ENCODE assay signal across 8 mouse cellular contexts in the genomic region with DNA sequence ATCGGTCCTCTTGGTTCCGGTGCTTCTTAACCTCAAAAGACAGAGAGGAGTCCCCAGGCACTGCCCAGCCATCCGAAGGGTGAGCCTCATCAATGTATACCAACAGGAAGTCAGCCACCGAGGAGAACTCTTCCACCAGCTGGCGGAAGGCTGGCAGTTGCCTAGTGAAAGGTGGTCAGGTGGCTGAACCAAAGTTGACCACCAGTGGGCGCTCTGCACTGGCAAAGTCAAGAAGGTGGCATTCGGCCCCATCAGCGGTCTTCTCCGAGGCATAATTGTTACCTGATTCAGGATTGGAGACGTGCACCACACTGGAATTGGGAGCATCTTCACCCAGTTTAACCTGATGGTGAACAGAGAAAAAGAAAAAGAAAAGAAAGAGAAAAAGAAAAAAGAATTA. TPM values are rescaled to one million over a fixed set of nuclear protein-coding genes. Genes with fewer than 3 reads are reported as not detected.
DNase-seq lines count a peak whose midpoint lies in the region; ATAC-seq and TF ChIP-seq lines count a peak whose summit lies in the region.

No protein-coding gene starts in this region.

- H3K27me3 ChIP-seq in midbrain, embryonic 12.5 days: no peaks in the 10 kb centered on the region
- no peaks in the 10 kb centered on the region for H3K27me3 ChIP-seq in midbrain, embryonic 13.5 days
- no peaks in the 10 kb centered on the region for H3K27me3 ChIP-seq in kidney, adult 2 months (replicated peaks; ENCODE audit: control insufficient read depth, insufficient read depth, low read length)

- TF ChIP-seq CTCF in kidney, adult 2 months (conservative IDR thresholded peaks at IDR 0.05; ENCODE audit: insufficient read depth, insufficient read length, low read depth, low read length): peak; percentile 69

- no peaks in the 10 kb centered on the region for H3K36me3 ChIP-seq in midbrain, embryonic 12.5 days
- H3K36me3 ChIP-seq in midbrain, embryonic 13.5 days: no peaks in the 10 kb centered on the region
- no peaks in the 10 kb centered on the region for H3K36me3 ChIP-seq in kidney, adult 2 months (ENCODE audit: control insufficient read depth, insufficient read depth, low read length)

- no peak overlapping the region for H3K27ac ChIP-seq in midbrain, embryonic 12.5 days (replicated peaks)
- H3K27ac ChIP-seq in midbrain, embryonic 13.5 days: no peak overlapping the region
- no peak overlapping the region for H3K27ac ChIP-seq in kidney, adult 2 months (ENCODE audit: insufficient read depth, low read depth, low read length)

- no peaks in the 10 kb centered on the region for H3K4me1 ChIP-seq in midbrain, embryonic 12.5 days
- 0 out of 2 replicates have a peak, but pooled peaks cover 4% of the 10 kb centered on the region for H3K4me1 ChIP-seq in midbrain, embryonic 13.5 days (replicated peaks)
- no peaks in the 10 kb centered on the region for H3K4me1 ChIP-seq in kidney, adult 2 months (ENCODE audit: control insufficient read depth, insufficient read depth, low read length)

- peak; percentile 78 for DNase-seq in adrenal gland, postnatal 14 days
- DNase-seq in embryo, embryonic 11.5 days (ENCODE audit: low read depth, low spot score): peak; percentile 17
- DNase-seq in kidney, adult 2 months: peak; percentile 42
- peak; percentile 19 to 24 for DNase-seq in lung, adult 18-20 months
- peak; percentile 59 for DNase-seq in right cerebral cortex, postnatal 4 days
- peak; percentile 21 for DNase-seq in yolk sac, embryonic 10.5 days (ENCODE audit: low spot score)

- WGBS in midbrain, embryonic 12.5 days: 54% methylated on average over 10 of the region's 10 CpGs
- WGBS in midbrain, embryonic 13.5 days: 52% methylated on average over 10 of the region's 10 CpGs
- 41% methylated on average over 10 of the region's 10 CpGs for WGBS in kidney, adult 2 months

- no peak overlapping the region for H3K4me2 ChIP-seq in midbrain, embryonic 12.5 days (replicated peaks)
- H3K4me2 ChIP-seq in midbrain, embryonic 13.5 days (replicated peaks): no peak overlapping the region

- H3K9ac ChIP-seq in midbrain, embryonic 12.5 days (replicated peaks): no peak overlapping the region
- H3K9ac ChIP-seq in midbrain, embryonic 13.5 days (replicated peaks): no peak overlapping the region

- no peaks in the 10 kb centered on the region for H3K9me3 ChIP-seq in midbrain, embryonic 12.5 days
- H3K9me3 ChIP-seq in midbrain, embryonic 13.5 days: no peaks in the 10 kb centered on the region

- H3K4me3 ChIP-seq in midbrain, embryonic 12.5 days: no peak overlapping the region
- no peak overlapping the region for H3K4me3 ChIP-seq in midbrain, embryonic 13.5 days (replicated peaks)
- no peak overlapping the region for H3K4me3 ChIP-seq in kidney, adult 2 months (ENCODE audit: insufficient read depth, low read depth, low read length)

- no peak for TF ChIP-seq POLR2A in kidney, adult 2 months (IDR thresholded peaks at IDR 0.05; ENCODE audit: low read depth, low read length)

- ATAC-seq in midbrain, embryonic 12.5 days (ENCODE audit: low FRiP score, low read depth): 0 out of 2 replicates have a peak, but pooled peaks have one; percentile 21
- ATAC-seq in midbrain, embryonic 13.5 days: no peak

RNA-seq across cellular contexts. Expression of a gene that starts 8.6 kb away (rescaled TPM):
- 0.16 and 0.22 TPM in 2 replicates for polyA plus RNA-seq in midbrain, embryonic 12.5 days (2016; fragmentation: Nextera tagmentation; extraction: Ambion mirVana)
- polyA plus RNA-seq in midbrain, embryonic 13.5 days (2015; fragmentation: Nextera tagmentation; extraction: Ambion mirVana): 0.09 TPM in 1 of 2 replicates, not detected in the other
- 32.9 and 43.6 TPM in 2 replicates for total RNA-seq in adrenal gland, postnatal 14 days (2021)
- 0.38 and 0.58 TPM in 2 replicates for polyA plus RNA-seq in kidney, adult 2 months (2012; rRNA removed)

Comparison
In these comparisons a context has a peak if more than half of its experiments do, and no peak if none do; other contexts are left out.
1. DNase-seq: peak in every context shown above with its lines; median percentile 78 in adrenal gland, postnatal 14 days; 59 in right cerebral cortex, postnatal 4 days; 42 in kidney, adult 2 months; 22 in lung, adult 18-20 months; 21 in yolk sac, embryonic 10.5 days; 17 in embryo, embryonic 11.5 days.